Mouse (Mus musculus): ENCODE measurements around the gene Slc38a7. TPM values are rescaled to one million over a fixed set of nuclear protein-coding genes. Genes with fewer than 3 reads are reported as not detected.

Gene Slc38a7
- polyA plus RNA-seq, 1 experiment from 2014 or later: 12.9 TPM

- Histone ChIP-seq H3K27ac (no peak overlapping the region), H3K4me2 (ENCODE audit: low read length) (no peak overlapping the region), H3K27me3 (ENCODE audit: insufficient read depth, low read length) (no peaks in the 10 kb centered on the region), H3K4me3 (replicated peaks; ENCODE audit: low read depth, low read length) (no peak overlapping the region), H3K9me3 (replicated peaks; ENCODE audit: low read length) (no peaks in the 10 kb centered on the region), H3K9ac (ENCODE audit: low read depth, low read length) (no peak overlapping the region), H3K4me1 (replicated peaks; ENCODE audit: insufficient read depth, low read length) (no peaks in the 10 kb centered on the region), H3K36me3 (ENCODE audit: insufficient read depth, low read length) (peaks cover 31% of the 10 kb centered on the region)
- ATAC-seq (replicated peaks; ENCODE audit: low FRiP score, low read depth) (no peak), DNase-seq (ENCODE audit: low spot score) (no peak)
- TF ChIP-seq CTCF (IDR thresholded peaks at IDR 0.05; ENCODE audit: low read depth): no peak
- WGBS: 90% methylated on average over 6 of the region's 6 CpGs
Observed at GRCm38 (mm10) chr8:95843968-95844367, 9.4 kb downstream of the Slc38a7 start.

GRCm38 (mm10) chr8:95841436-95841835 is 11.9 kb downstream of the Slc38a7 start:
- no peak overlapping the region for H3K27ac ChIP-seq
- WGBS: 92% methylated on average over 15 of the region's 15 CpGs
- no peak overlapping the region for H3K4me2 ChIP-seq (ENCODE audit: low read length)
- peaks cover 26% of the 10 kb centered on the region; the same call in 1 of the 2 replicates for H3K36me3 ChIP-seq (ENCODE audit: insufficient read depth, low read length)
- no peak for TF ChIP-seq CTCF (IDR thresholded peaks at IDR 0.05; ENCODE audit: low read depth)
- H3K4me3 ChIP-seq (replicated peaks; ENCODE audit: low read depth, low read length): no peak overlapping the region
- ATAC-seq (replicated peaks; ENCODE audit: low FRiP score, low read depth) (no peak), DNase-seq (ENCODE audit: low spot score) (no peak)
- no peaks in the 10 kb centered on the region for H3K27me3 ChIP-seq (ENCODE audit: insufficient read depth, low read length)
- no peaks in the 10 kb centered on the region for H3K9me3 ChIP-seq (replicated peaks; ENCODE audit: low read length)
- H3K9ac ChIP-seq (ENCODE audit: low read depth, low read length): no peak overlapping the region
- no peaks in the 10 kb centered on the region for H3K4me1 ChIP-seq (replicated peaks; ENCODE audit: insufficient read depth, low read length)

- Histone ChIP-seq H3K27me3 (ENCODE audit: insufficient read depth, low read length) (no peaks in the 10 kb centered on the region), H3K9ac (ENCODE audit: low read depth, low read length) (no peak overlapping the region), H3K4me1 (replicated peaks; ENCODE audit: insufficient read depth, low read length) (no peaks in the 10 kb centered on the region), H3K4me2 (ENCODE audit: low read length) (no peak overlapping the region), H3K9me3 (replicated peaks; ENCODE audit: low read length) (no peaks in the 10 kb centered on the region), H3K4me3 (replicated peaks; ENCODE audit: low read depth, low read length) (no peak overlapping the region), H3K27ac (no peak overlapping the region), H3K36me3 (ENCODE audit: insufficient read depth, low read length) (peaks cover 14% of the 10 kb centered on the region; the same call in 1 of the 2 replicates)
- DNase-seq (ENCODE audit: low spot score) (no peak), ATAC-seq (replicated peaks; ENCODE audit: low FRiP score, low read depth) (no peak)
- WGBS: over 99% methylated on average over 4 of the region's 4 CpGs
- TF ChIP-seq CTCF (IDR thresholded peaks at IDR 0.05; ENCODE audit: low read depth): no peak
Observed at GRCm38 (mm10) chr8:95839289-95839688, 14.1 kb downstream of the Slc38a7 start.

GRCm38 (mm10) chr8:95837266-95837665 is 16.1 kb downstream of the Slc38a7 start:
- DNase-seq (ENCODE audit: low spot score) (no peak), ATAC-seq (replicated peaks; ENCODE audit: low FRiP score, low read depth) (no peak)
- WGBS: 92% methylated on average over 10 of the region's 10 CpGs

GRCm38 (mm10) chr8:95835891-95836290 is 17.4 kb downstream of the Slc38a7 start:
- WGBS: 72% methylated on average over 4 of the region's 4 CpGs

More at GRCm38 (mm10) chr8:95837266-95837665, 16.1 kb downstream of the Slc38a7 start:
- TF ChIP-seq CTCF (IDR thresholded peaks at IDR 0.05; ENCODE audit: low read depth): no peak
- Histone ChIP-seq H3K4me1 (replicated peaks; ENCODE audit: insufficient read depth, low read length) (0 out of 2 replicates have a peak, but pooled peaks cover 7% of the 10 kb centered on the region), H3K4me2 (ENCODE audit: low read length) (no peak overlapping the region), H3K27me3 (ENCODE audit: insufficient read depth, low read length) (no peaks in the 10 kb centered on the region), H3K4me3 (replicated peaks; ENCODE audit: low read depth, low read length) (no peak overlapping the region), H3K36me3 (ENCODE audit: insufficient read depth, low read length) (peaks cover 11% of the 10 kb centered on the region; the same call in 1 of the 2 replicates), H3K9me3 (replicated peaks; ENCODE audit: low read length) (no peaks in the 10 kb centered on the region), H3K9ac (ENCODE audit: low read depth, low read length) (no peak overlapping the region), H3K27ac (no peak overlapping the region)

GRCm38 (mm10) chr8:95833435-95833984 is 19.8 kb downstream of the Slc38a7 start:
- under 1% methylated on average over 16 of the region's 16 CpGs for WGBS
- peak; percentile 87 for ATAC-seq (replicated peaks; ENCODE audit: low FRiP score, low read depth)
- H3K27ac ChIP-seq: no peak overlapping the region; the same call in 1 of the 2 replicates

More at GRCm38 (mm10) chr8:95835891-95836290, 17.4 kb downstream of the Slc38a7 start:
- H3K4me1 ChIP-seq (replicated peaks; ENCODE audit: insufficient read depth, low read length): 0 out of 2 replicates have a peak, but pooled peaks cover 7% of the 10 kb centered on the region
- no peak overlapping the region for H3K9ac ChIP-seq (ENCODE audit: low read depth, low read length)
- TF ChIP-seq CTCF (IDR thresholded peaks at IDR 0.05; ENCODE audit: low read depth): no peak
- no peaks in the 10 kb centered on the region for H3K9me3 ChIP-seq (replicated peaks; ENCODE audit: low read length)
- no peaks in the 10 kb centered on the region for H3K27me3 ChIP-seq (ENCODE audit: insufficient read depth, low read length)
- ATAC-seq (replicated peaks; ENCODE audit: low FRiP score, low read depth): no peak
- no peak overlapping the region for H3K4me2 ChIP-seq (ENCODE audit: low read length)
- H3K4me3 ChIP-seq (replicated peaks; ENCODE audit: low read depth, low read length): no peak overlapping the region
- peaks cover 3% of the 10 kb centered on the region; the same call in 1 of the 2 replicates for H3K36me3 ChIP-seq (ENCODE audit: insufficient read depth, low read length)
- no peak for DNase-seq (ENCODE audit: low spot score)
- H3K27ac ChIP-seq: no peak overlapping the region

More at GRCm38 (mm10) chr8:95833435-95833984, 19.8 kb downstream of the Slc38a7 start:
- Histone ChIP-seq H3K4me2 (ENCODE audit: low read length) (peak overlapping the region; percentile 60), H3K9me3 (replicated peaks; ENCODE audit: low read length) (no peaks in the 10 kb centered on the region), H3K36me3 (ENCODE audit: insufficient read depth, low read length) (no peaks in the 10 kb centered on the region), H3K4me1 (replicated peaks; ENCODE audit: insufficient read depth, low read length) (0 out of 2 replicates have a peak, but pooled peaks cover 7% of the 10 kb centered on the region), H3K9ac (ENCODE audit: low read depth, low read length) (0 out of 2 replicates have a peak overlapping the region, but pooled peaks have one; percentile 18), H3K4me3 (replicated peaks; ENCODE audit: low read depth, low read length) (peak overlapping the region; percentile 31), H3K27me3 (ENCODE audit: insufficient read depth, low read length) (no peaks in the 10 kb centered on the region)
- peak; percentile 56 for DNase-seq (ENCODE audit: low spot score)
- no peak for TF ChIP-seq CTCF (IDR thresholded peaks at IDR 0.05; ENCODE audit: low read depth)

All from kidney, postnatal 0 days (tissue).